Mouse (Mus musculus) layer of hippocampus, postnatal 25 days (tissue): ENCODE data around the gene Cyp27b1. TPM values are rescaled to one million over a fixed set of nuclear protein-coding genes. Genes with fewer than 3 reads are reported as not detected.

ENCODE experiments used
- DNase-seq, 2 experiments: peaks; one replicate each; pipeline ENCODE4 v3.0.0; 2022; ENCODE audit warnings: mixed read lengths in 2 of 2, low spot score in 1 of 2; ENCODE audit errors: extremely low spot score in 1 of 2
- total RNA-seq, 2 experiments: library from RNA; stranded (reverse); gene quantifications; 2 replicates each; pipeline ENCODE4 v1.2.3; 2021

The Cyp27b1 gene
- under 1 TPM; 0.27 to 0.80 TPM for total RNA-seq

DNA sequence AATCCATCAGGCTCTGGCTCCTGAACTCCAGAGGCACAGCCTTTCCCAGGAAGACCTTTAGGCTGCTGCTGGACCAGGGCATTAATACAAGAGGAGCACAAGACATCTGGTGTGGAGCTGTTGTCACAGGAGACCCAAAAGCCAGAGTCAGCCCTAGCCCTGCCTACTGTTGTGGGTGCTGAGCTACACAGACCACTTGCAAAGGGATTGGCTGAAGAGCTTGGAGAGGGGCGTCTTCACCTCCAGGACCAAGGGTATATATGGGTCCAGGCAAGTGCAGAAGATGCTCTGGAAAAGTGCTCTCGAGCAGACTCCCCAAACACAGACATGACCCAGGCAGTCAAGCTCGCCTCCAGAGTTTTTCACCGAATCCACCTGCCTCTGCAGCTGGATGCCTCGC, at the start of gene Cyp27b1:
Gene Cyp27b1 (plus strand): TSS at position 297 of the 400 bp plus-strand sequence.
- no peak for DNase-seq

GRCm38 (mm10) chr10:127000529-127000928, 47.5 kb upstream of the Cyp27b1 start, which contains the start of gene Avil:
Gene Avil, plus strand, starts transcription at chr10:127000709.
- DNase-seq = no peak

GRCm38 (mm10) chr10:127001297-127001696, 46.8 kb upstream of the Cyp27b1 start:
- DNase-seq = no peak

DNA sequence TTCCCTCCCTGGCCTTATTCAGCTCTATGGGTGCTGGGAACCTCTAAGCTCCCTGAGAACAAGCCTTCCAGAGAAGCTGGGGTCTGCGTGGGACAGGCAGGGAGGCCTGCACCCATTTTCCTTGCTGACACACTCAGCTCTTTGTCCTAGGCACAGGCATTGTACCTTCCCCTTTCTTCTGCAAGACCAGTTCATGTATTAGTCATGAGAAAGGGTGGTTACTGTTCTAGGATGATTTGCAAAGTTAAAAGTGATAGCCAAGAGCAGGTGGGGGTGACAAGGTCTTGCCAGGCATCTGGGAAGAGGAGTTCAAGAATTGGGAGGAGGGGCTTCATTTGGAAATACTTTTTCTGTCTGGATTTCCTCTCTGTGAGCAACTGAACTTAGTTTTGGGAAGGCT, 46.0 kb upstream of the Cyp27b1 start:
- no peak for DNase-seq

DNA sequence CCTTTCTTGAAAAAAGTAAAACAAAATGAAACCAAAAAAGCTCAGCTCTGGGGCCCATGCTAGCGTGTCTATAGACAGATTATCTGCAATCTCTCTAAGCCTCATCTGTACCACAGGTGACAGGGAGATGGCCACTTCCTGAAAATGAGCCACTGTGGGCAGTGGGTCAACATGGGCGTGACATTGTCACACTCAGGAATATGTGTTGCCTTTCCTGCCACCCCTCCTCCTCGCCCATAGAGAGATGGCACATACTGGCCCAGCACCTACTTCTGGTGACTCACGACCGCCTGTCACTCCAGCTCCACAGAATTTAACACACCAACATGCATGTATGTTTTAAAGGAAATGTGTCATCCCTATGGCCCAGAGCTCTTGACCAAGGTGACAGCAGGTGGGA, 45.3 kb upstream of the Cyp27b1 start:
- DNase-seq = no peak

GRCm38 (mm10) chr10:127003334-127003733, 44.7 kb upstream of the Cyp27b1 start:
- DNase-seq = no peak

- no peak for DNase-seq
Measured at GRCm38 (mm10) chr10:127003806-127004205, 44.2 kb upstream of the Cyp27b1 start.

DNA sequence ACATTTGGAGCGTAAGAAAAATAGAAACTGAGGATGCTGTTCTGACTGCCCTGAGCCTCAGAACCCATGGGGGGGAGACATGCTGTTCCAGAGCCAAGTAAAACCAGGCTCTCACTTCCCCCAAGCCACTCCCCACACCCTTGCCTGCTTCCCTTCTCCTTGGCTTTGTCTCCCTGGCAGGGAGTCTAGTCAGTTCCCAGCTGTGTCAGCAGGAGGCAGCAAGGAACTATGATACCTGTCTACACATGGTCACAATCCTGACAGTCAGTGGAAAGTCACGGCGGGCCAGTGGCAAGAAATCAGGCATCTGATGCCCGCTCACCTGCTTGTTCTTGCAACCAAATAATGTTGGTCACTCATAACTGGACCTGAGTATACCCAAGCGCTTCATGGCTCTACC, 31.6 kb upstream of the Cyp27b1 start:
- no peak for DNase-seq

- DNase-seq = no peak
Measured at GRCm38 (mm10) chr10:127017071-127017470, 31.0 kb upstream of the Cyp27b1 start.

DNA sequence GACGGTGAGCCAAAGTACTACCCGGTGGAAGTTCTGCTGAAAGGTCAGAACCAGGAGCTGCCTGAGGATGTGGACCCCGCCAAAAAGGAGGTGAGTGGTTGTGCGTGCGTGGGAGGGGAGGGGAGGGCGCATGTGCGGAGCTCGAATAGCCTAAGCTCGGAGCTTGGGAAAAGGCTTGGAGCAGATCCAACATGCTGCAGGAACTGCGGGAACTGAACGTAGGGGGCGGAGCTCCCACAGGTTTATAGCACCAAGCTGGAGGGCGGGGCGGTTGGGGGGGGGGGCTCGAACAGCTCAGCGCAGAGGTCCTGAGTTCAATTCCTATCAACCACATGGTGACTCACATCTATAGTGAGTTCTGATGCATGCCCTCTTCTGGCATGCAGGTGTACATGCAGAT, 29.6 kb upstream of the Cyp27b1 start:
- DNase-seq = no peak

DNA sequence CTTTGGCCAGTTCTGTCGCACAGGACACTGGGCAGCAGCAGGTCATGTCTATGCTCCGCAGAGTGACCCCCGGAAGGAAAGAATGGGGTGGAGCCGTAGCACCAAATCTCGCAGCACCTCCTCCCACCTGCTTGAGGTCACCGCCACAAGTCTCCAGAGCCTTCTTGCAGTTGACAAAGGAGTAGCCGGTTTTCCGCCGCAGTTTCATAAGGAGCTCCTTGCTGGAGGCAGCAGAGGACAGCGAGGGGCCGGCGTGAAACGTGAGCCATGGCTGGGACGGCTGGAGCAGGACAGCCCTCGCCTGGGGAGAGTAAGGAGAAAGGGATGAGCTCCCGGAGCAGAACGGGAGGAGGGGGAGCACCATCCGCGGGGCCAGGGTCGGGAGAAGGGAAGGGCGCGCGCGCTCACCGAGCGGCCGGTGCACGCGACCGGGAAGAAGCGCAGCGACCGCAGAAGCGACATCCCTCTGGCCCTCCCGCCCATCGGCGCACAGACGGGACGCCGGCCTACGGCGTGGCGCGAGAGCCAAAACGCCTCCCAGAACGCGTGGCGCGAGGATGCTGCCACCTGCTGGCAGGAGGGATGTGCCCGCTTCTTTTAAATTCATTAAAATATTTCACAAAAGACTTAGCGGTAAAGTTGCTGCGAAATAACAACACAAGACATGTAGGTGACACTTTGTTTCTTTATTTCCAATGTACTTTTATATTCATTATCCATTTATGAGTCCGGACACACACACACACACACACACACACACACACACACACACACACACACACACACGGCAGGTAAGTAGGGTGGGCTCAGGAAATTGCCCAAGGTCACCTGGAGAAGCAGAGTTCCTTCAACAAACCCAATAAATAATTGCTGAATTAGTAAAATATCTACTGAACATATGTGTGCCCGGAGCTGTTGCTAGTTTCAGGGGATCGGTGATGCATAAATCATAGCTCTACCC, 17.4 kb upstream of the Cyp27b1 start, which contains the start of gene Tsfm:
Gene Tsfm (minus strand): TSS at position 505 of the 961 bp plus-strand sequence.
- DNase-seq = peak; percentile 89 to 97

GRCm38 (mm10) chr10:127033301-127033741, 14.7 kb upstream of the Cyp27b1 start:
- no peak for DNase-seq

DNA sequence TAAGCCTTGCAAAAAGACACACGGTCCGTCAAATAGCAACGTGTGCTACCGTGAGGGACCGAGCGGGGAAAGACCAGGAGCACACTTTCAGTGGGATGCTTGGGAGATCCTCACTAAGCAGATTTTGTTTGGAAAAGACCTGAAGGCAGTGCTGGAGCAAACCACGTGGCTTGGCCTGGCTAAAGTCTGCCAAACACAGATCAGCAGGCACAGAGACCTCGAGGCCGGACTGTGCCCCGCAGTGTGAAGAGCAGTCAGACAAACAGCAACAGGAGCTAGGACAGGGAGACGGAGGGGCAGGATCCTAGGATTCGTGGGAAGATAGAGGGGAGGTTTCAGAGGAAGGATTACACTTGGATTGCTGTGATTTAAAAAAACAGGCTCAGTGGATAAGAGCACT, 11.8 kb upstream of the Cyp27b1 start:
- DNase-seq = no peak

DNA sequence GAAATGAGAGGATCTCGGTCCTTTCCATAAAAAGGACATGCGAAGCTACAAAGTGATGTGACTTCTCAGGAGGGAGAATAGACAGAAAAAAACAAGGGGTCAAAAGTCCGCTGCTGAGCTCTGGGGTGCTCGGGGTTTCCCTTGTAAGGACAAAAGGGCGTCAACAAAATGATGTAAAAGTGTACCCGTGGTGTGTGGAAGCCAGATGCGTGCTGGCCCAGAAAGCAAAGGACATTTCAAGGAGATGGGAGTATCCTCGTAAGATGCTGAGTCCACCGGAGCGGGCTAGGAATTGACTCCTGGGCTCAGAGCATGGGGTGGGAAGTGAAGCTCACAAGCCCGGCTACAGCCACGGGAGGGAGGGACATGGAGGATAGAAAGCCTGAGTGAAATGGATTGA, 10.4 kb upstream of the Cyp27b1 start:
- DNase-seq = no peak

DNA sequence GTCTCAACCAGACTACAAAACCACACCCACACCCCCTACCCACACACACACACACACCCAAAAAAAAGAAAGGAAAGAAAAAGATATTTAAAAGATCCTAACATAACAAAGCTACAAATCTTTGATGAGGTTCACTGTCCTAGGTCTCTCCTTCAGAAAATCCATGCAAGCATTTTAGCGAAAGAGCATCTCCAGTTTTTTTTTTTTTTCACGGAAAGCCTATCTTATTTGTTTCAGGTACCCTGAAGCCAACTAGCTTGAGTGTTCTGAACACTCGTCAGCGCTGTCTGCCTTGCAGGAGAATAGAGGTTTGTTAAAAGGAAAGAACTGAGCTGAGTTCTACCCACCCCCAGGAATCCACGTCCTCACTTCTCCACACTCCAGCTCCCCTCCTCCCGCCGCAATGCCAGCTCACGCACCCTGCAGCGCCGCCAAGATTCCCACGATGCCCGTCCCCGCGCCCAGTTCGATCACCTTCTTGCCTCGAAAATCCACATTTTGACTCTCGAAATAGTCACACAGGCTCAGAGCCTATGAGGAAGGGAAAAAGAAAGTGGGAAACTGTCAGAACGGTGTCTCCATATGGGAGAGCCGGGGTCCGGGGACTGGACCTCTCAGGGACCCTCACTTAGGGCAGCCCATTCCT, 7.4 kb upstream of the Cyp27b1 start:
- no peak for DNase-seq

GRCm38 (mm10) chr10:127041274-127041766, 6.7 kb upstream of the Cyp27b1 start, which contains the start of the genes Mettl1 and Eef1akmt3:
Gene Mettl1, plus strand, starts transcription at chr10:127041414.
Gene Eef1akmt3, minus strand, starts transcription at chr10:127041513.
- DNase-seq = peak in 1 of 2 experiments; percentile 30

- DNase-seq = peak; percentile 89 to 98
Measured at GRCm38 (mm10) chr10:127041774-127042338, 6.2 kb upstream of the Cyp27b1 start.

DNA sequence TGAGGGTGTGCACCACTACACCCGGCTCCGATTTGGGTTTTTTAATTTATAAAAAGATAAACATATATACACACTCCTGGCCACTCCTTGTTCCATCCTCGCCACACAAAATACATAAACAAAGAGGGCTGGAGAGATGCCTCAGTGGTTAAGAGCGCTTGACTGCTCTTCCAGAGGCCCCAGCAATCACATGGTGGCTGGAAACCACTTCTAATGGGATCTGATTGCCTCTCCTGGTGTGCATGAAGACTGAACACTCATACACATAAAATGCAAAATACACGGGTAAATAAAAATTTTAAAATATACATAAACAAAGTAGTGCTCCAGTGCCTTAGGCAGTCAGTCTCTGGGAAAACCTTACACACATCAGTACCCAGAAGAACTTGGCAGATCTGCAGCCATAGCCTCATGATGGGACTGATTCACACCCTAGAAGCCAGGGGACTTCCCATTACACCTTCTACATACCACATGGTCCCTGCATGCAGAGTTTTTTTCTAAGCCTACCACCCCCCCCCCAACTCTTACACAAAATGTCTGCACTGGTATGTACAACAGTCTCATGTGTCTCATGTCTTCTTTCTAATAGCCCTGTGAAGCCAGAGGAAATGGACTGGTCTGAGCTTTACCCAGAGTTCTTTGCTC, 5.5 kb upstream of the Cyp27b1 start:
- no peak for DNase-seq

DNA sequence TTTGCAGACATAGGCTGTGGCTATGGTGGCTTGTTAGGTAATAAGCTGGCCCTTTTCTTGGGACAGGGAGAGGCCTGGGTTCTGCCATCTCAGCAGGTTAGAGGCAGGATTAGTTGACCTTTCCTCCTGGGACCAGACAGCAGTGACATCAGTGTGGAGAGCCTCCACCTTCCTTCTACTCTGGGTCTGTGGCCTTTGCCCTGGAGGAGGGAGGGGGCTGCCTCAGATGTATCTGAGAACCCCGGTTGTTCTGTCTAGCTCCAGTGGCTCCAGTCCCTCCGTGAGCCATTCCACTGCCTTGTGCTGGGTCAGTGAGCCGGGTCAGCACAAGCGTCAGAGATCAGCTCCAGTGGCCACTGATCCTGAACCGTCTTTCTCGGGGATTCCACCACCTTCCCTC, 4.9 kb upstream of the Cyp27b1 start:
- DNase-seq = no peak
